Mouse (Mus musculus): ENCODE measurements around the gene Nim1k. TPM values are rescaled to one million over a fixed set of nuclear protein-coding genes. Genes with fewer than 3 reads are reported as not detected.

The Nim1k gene
- polyA plus RNA-seq (2014; fragmentation: Nextera tagmentation; extraction: Ambion mirVana), result 0.73 and 1.0 TPM in 2 replicates

DNA sequence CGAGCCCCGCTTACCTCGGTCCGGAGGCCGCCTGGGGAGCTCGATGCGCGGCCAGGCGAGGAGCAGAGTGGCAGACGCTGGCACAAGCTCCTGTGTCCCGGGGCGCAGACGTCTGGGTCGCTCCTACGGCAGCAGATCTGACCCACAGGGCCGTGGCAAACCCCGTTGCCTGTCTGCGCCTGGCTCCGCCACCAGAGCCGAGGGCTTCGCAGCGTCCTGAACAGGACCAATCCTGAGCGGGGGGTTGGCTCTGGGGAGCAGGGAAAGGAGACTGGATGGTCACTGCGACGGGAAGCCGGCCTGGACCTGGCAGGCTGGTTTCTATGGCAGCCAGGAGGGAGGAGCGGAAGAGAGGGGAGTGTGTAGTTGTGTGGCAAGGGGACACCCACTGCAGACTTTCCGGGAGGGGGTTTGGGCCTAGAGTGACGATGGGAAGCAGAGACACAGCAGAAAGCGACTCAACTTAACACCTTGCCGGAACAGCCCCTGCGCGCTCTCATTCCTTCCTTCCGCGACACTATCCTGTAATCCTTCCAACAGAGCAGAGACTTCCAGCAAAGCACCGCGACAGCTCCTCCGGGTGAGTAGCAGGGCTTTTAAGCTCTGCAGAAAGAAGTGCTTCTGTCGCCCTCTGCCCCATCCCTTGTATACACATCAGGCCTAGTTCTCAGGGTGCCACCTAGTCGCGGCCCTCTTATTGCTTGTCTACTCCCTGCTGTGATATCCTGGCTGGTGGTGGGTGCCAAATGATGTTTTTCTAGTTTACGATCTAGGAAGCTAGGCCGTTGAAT lies at the start of gene Nim1k:
Gene Nim1k (minus strand): TSS at position 202 of the 791 bp plus-strand sequence.
- peaks cover 3% of the 10 kb centered on the region; the same call in 1 of the 2 replicates for H3K4me1 ChIP-seq (ENCODE audit: control insufficient read depth, insufficient read depth, low read length)
- peak within 1 kb of the TSS; percentile 73 for H3K4me2 ChIP-seq
- ATAC-seq (replicated peaks; ENCODE audit: insufficient number of reproducible peaks, low FRiP score, low TSS enrichment), result peak; percentile 91
- H3K36me3 ChIP-seq (ENCODE audit: control insufficient read depth, insufficient read depth, low read length), result no peaks in the 10 kb centered on the region
- peak within 1 kb of the TSS; percentile 52 for H3K9ac ChIP-seq (ENCODE audit: low read depth, low read length)
- peak within 1 kb of the TSS; percentile 15; the same call in 1 of the 2 replicates for H3K27ac ChIP-seq (ENCODE audit: low read depth, low read length)
- H3K4me3 ChIP-seq (ENCODE audit: low read depth, low read length), result peak within 1 kb of the TSS; percentile 60
- WGBS (ENCODE audit: insufficient replicate concordance), result 2% methylated on average over 43 of the region's 43 CpGs
- no peaks in the 10 kb centered on the region for H3K9me3 ChIP-seq (replicated peaks; ENCODE audit: control insufficient read depth, low read length)
- no peaks in the 10 kb centered on the region for H3K27me3 ChIP-seq (ENCODE audit: control insufficient read depth, insufficient read depth, low read length)

DNA sequence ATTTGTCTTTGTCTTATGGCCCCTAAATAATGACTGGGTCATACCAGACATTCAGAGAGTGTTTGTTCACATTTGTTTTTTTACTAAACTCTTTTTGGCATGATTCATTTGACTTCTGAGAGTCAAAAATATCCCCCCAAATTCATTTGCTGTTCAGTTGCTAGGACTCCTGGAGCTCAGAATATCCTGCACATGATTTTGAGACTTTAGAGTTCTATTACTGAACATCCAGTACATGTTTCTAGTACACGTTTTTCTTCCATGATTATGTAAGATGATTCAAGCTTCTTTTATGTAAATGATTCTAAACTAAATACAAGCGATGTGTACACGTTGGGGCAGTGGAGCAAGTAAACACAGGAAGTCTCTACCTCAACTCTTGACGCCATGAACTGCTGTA lies 42.0 kb upstream of the Nim1k start:
- no peaks in the 10 kb centered on the region for H3K27me3 ChIP-seq (ENCODE audit: control insufficient read depth, insufficient read depth, low read length)
- no peak overlapping the region for H3K9ac ChIP-seq (ENCODE audit: low read depth, low read length)
- no peaks in the 10 kb centered on the region for H3K9me3 ChIP-seq (replicated peaks; ENCODE audit: control insufficient read depth, low read length)
- WGBS (ENCODE audit: insufficient replicate concordance), result 63% methylated on average over 4 of the region's 4 CpGs
- no peak overlapping the region for H3K4me3 ChIP-seq (ENCODE audit: low read depth, low read length)
- ATAC-seq (replicated peaks; ENCODE audit: insufficient number of reproducible peaks, low FRiP score, low TSS enrichment), result no peak
- no peaks in the 10 kb centered on the region for H3K36me3 ChIP-seq (ENCODE audit: control insufficient read depth, insufficient read depth, low read length)
- H3K4me2 ChIP-seq, result no peak overlapping the region
- no peaks in the 10 kb centered on the region for H3K4me1 ChIP-seq (ENCODE audit: control insufficient read depth, insufficient read depth, low read length)
- H3K27ac ChIP-seq (ENCODE audit: low read depth, low read length), result no peak overlapping the region

DNA sequence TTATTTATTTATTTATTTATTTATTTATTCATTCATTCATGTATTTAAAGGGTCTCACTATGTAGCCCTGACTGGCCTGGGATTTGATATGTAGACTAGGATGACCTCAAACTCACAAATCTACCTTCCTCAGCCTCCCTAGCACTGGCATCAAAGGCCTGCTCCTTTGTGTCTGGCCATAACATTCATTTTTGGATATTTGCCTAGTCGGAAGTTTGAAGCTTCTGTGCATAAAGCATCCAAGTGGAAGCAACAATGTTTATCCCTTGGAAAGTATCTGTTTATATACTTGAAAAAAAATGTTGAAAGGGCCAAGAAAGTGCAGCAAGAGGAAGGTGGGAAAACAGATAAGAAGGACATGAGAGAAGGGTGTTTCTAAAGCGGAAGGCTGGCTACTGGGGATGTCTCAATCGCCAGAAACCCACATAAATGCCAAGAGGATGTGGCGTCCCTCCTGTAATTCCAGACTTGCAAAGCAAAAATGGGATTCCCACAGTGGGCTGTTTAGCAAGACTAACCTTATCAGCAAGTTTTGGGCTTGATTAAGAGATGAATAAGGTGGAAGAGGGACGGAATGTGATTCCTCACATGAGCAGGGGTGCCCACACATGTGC lies 37.2 kb upstream of the Nim1k start:
- Histone ChIP-seq H3K4me3 (ENCODE audit: low read depth, low read length) (no peak overlapping the region), H3K4me2 (no peak overlapping the region), H3K9me3 (replicated peaks; ENCODE audit: control insufficient read depth, low read length) (no peaks in the 10 kb centered on the region), H3K9ac (ENCODE audit: low read depth, low read length) (no peak overlapping the region), H3K27me3 (ENCODE audit: control insufficient read depth, insufficient read depth, low read length) (no peaks in the 10 kb centered on the region), H3K4me1 (ENCODE audit: control insufficient read depth, insufficient read depth, low read length) (peaks cover 6% of the 10 kb centered on the region; the same call in 1 of the 2 replicates), H3K36me3 (ENCODE audit: control insufficient read depth, insufficient read depth, low read length) (no peaks in the 10 kb centered on the region), H3K27ac (ENCODE audit: low read depth, low read length) (no peak overlapping the region)
- WGBS (ENCODE audit: insufficient replicate concordance), result 65% methylated on average over 5 of the region's 5 CpGs
- ATAC-seq (replicated peaks; ENCODE audit: insufficient number of reproducible peaks, low FRiP score, low TSS enrichment), result no peak

DNA sequence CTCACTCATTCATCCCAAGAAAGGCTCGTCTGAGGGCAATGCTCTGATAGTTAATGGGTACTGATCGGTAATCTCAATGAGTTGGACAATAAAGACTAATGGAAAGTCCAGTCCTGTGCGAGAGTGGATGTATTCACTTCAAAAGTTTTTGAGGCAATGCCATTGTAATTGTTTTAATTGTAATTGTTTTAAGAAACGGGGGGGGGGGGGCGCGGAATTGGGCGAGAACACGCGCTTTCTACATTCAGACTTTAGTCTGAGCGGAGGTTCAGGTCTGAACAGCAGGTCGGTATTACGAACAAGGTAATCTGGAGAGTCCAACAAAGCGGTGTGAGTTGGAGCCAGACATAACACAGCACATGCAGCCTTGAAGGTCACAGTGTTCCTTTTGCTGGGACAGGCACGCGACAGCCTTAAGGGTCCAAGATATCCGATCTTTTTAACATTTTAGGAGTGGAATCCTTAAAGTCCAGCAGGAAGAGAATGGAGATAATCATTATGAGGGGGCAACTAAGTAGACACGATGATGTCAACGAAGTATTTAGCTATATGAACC lies 36.0 kb upstream of the Nim1k start:
- Histone ChIP-seq H3K4me1 (ENCODE audit: control insufficient read depth, insufficient read depth, low read length) (peaks cover 6% of the 10 kb centered on the region; the same call in 1 of the 2 replicates), H3K27me3 (ENCODE audit: control insufficient read depth, insufficient read depth, low read length) (no peaks in the 10 kb centered on the region), H3K4me3 (ENCODE audit: low read depth, low read length) (peak overlapping the region; percentile 91), H3K4me2 (peak overlapping the region; percentile 91), H3K36me3 (ENCODE audit: control insufficient read depth, insufficient read depth, low read length) (peaks cover 9% of the 10 kb centered on the region), H3K9ac (ENCODE audit: low read depth, low read length) (peak overlapping the region; percentile 96), H3K9me3 (replicated peaks; ENCODE audit: control insufficient read depth, low read length) (no peaks in the 10 kb centered on the region), H3K27ac (ENCODE audit: low read depth, low read length) (peak overlapping the region; percentile 96)
- 3% methylated on average over 18 of the region's 18 CpGs for WGBS (ENCODE audit: insufficient replicate concordance)
- ATAC-seq (replicated peaks; ENCODE audit: insufficient number of reproducible peaks, low FRiP score, low TSS enrichment), result no peak

DNA sequence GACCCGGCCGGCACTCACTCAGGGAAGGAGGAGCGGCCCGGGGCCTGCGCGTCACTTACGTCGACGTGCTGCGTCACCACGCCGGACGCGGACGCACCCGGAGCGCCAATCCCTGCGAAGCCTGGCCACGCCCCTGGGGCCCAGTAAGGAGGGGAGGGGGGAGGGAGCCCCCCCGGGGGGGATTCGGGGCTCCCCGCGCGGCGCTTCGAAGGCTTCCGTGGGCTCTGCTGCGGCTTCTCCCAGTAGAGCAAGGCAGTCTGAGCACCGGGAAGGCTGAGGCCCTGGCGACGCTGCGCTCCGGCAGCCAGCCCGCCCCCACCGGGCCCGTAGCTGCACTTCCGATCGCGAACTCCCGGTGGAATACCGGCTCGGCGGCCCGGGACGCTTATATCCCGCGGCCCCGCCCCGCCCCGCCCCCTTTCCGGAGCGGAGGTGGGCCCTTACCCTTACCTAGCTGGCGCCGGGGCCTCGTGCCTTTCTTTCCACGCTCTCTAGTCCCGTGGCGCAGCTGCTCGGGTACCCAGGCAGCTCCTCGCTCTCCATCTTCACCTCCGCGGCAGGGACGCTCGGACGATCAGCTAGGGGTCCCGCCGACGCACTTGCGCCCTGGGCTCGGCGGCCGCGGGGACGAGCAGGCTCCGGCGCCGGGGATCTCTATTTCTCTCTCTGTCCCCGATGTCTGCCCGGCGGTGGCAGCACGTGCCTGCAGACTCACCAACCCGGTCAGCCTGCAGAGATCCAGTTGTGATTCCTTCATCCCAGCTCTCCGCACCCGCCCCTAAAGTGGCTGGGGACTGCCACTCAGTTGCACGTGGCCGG lies 35.3 kb upstream of the Nim1k start, which contains the start of gene Zfp131:
Gene Zfp131 (minus strand): TSS at position 129 of the 819 bp plus-strand sequence.
- H3K4me2 ChIP-seq, result peak within 1 kb of the TSS; percentile 91
- WGBS (ENCODE audit: insufficient replicate concordance), result under 1% methylated on average over 67 of the region's 86 CpGs
- peak; percentile 97 for ATAC-seq (replicated peaks; ENCODE audit: insufficient number of reproducible peaks, low FRiP score, low TSS enrichment)

DNA sequence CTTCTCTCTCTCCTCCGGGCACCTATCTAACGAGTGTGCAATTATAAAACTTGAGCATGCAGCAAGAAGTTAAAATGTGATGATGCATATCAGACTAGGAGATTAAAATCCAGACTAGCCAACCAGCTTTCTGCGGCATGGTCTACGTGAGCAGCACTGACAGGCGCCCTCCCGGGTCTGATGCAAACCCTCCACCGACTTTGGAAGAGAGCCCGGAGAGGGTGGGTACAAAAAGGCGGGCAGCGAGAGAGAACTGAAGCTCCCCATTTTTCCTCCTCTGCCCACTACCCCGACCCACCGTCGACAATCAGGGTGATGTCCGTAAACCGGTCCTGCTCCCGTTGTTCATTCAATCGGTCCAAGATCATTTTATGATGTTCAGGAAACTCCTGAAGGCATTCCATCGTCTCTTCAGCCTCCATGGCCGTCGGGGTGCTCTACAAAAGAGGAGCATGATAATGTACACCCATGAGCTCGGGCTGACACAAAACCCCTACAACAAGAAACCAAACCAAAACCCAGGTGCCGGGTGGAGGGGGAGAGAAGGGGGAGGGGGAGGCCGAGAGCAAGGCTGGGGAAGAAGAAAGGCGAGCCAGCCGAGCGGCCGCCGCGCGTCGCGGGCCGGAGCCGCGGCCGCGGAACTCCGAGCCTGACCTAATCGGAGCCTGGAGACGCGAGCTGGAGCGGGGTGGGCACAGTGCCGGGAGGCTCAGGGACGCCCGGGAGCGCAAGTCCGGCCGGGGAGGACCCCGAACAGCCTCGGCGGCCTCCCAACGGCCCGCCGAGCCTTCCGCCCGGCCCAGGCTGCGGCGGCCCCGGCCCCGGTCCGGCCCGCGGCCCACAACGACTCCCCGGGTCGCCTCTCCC lies 34.4 kb upstream of the Nim1k start:
- ATAC-seq (replicated peaks; ENCODE audit: insufficient number of reproducible peaks, low FRiP score, low TSS enrichment), result peak; percentile 68
- Histone ChIP-seq H3K9ac (ENCODE audit: low read depth, low read length) (peak overlapping the region; percentile 96), H3K27ac (ENCODE audit: low read depth, low read length) (peak overlapping the region; percentile 96), H3K4me1 (ENCODE audit: control insufficient read depth, insufficient read depth, low read length) (peaks cover 6% of the 10 kb centered on the region; the same call in 1 of the 2 replicates), H3K9me3 (replicated peaks; ENCODE audit: control insufficient read depth, low read length) (no peaks in the 10 kb centered on the region), H3K4me3 (ENCODE audit: low read depth, low read length) (peak overlapping the region; percentile 91), H3K27me3 (ENCODE audit: control insufficient read depth, insufficient read depth, low read length) (no peaks in the 10 kb centered on the region), H3K4me2 (peak overlapping the region; percentile 72), H3K36me3 (ENCODE audit: control insufficient read depth, insufficient read depth, low read length) (peaks cover 13% of the 10 kb centered on the region)
- WGBS (ENCODE audit: insufficient replicate concordance), result 1% methylated on average over 49 of the region's 66 CpGs

More for the DNA sequence above, 35.3 kb upstream of the Nim1k start, which contains the start of gene Zfp131:
- Histone ChIP-seq H3K36me3 (ENCODE audit: control insufficient read depth, insufficient read depth, low read length) (peaks cover 11% of the 10 kb centered on the region), H3K9ac (ENCODE audit: low read depth, low read length) (peak within 1 kb of the TSS; percentile 96), H3K9me3 (replicated peaks; ENCODE audit: control insufficient read depth, low read length) (no peaks in the 10 kb centered on the region), H3K27me3 (ENCODE audit: control insufficient read depth, insufficient read depth, low read length) (no peaks in the 10 kb centered on the region), H3K27ac (ENCODE audit: low read depth, low read length) (peak within 1 kb of the TSS; percentile 96), H3K4me3 (ENCODE audit: low read depth, low read length) (peak within 1 kb of the TSS; percentile 91), H3K4me1 (ENCODE audit: control insufficient read depth, insufficient read depth, low read length) (peaks cover 6% of the 10 kb centered on the region; the same call in 1 of the 2 replicates)

DNA sequence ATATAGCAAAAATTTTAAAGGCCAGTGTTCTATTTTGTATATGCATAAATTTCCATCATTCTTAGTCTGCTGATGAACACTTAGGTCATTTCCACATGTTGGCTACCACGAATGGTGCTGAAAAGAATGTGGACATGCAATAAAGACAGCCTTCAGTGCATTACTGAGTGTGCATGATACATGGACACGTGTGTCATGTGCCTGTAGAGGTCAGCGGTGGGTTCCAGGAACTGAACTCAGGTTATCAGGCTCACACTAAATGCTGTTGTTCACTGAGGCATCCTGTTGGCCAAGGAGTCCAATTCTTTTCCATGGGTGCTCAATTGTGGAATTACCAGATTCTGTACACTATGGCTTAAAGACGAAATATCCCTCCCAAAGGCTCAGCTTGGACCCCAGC lies 27.9 kb upstream of the Nim1k start:
- H3K4me1 ChIP-seq (ENCODE audit: control insufficient read depth, insufficient read depth, low read length), result no peaks in the 10 kb centered on the region
- no peak for ATAC-seq (replicated peaks; ENCODE audit: insufficient number of reproducible peaks, low FRiP score, low TSS enrichment)
- H3K4me2 ChIP-seq, result no peak overlapping the region
- peaks cover 27% of the 10 kb centered on the region for H3K36me3 ChIP-seq (ENCODE audit: control insufficient read depth, insufficient read depth, low read length)
- H3K4me3 ChIP-seq (ENCODE audit: low read depth, low read length), result no peak overlapping the region
- no peaks in the 10 kb centered on the region for H3K9me3 ChIP-seq (replicated peaks; ENCODE audit: control insufficient read depth, low read length)
- no peak overlapping the region for H3K9ac ChIP-seq (ENCODE audit: low read depth, low read length)
- no peaks in the 10 kb centered on the region for H3K27me3 ChIP-seq (ENCODE audit: control insufficient read depth, insufficient read depth, low read length)
- no peak overlapping the region for H3K27ac ChIP-seq (ENCODE audit: low read depth, low read length)
- WGBS (ENCODE audit: insufficient replicate concordance), result 86% methylated on average over 4 of the region's 4 CpGs

Measured in heart, embryonic 11.5 days (tissue).